Mouse (Mus musculus): ENCODE data around the gene Cxadr. TPM values are rescaled to one million over a fixed set of nuclear protein-coding genes. Genes with fewer than 3 reads are reported as not detected.
"Not testable (repeated sequence)": the region's sequence is repeated elsewhere in the genome, so short reads cannot be mapped to it uniquely, and the experiment has no call there.

Gene Cxadr
- total and polyA plus RNA-seq, 3 experiments, result 13.8 to 43.8 (median 40.5) TPM

- H3K36me3 ChIP-seq (ENCODE audit: control insufficient read depth, insufficient read depth, low read length), result no peaks in the 10 kb centered on the region
- no peak for TF ChIP-seq EP300 (IDR thresholded peaks at IDR 0.05; ENCODE audit: insufficient read depth, low read depth, low read length)
- TF ChIP-seq CTCF (IDR thresholded peaks at IDR 0.05), result peak; percentile 57
- H3K79me2 ChIP-seq (replicated peaks; ENCODE audit: control insufficient read depth, insufficient read depth, low read length), result no peaks in the 10 kb centered on the region
- no peaks in the 10 kb centered on the region for H3K27me3 ChIP-seq (ENCODE audit: control insufficient read depth, insufficient read depth, low read length)
- WGBS, result 96% methylated on average over 3 of the region's 3 CpGs
- intact Hi-C loops (cut with DNase I), result no loop called here
- H3K27ac ChIP-seq, result no peak overlapping the region
- no peak for DNase-seq
- H3K4me3 ChIP-seq, result no peak overlapping the region
- no peaks in the 10 kb centered on the region for H3K4me1 ChIP-seq (ENCODE audit: control insufficient read depth, insufficient read depth, low read length)
- H3K9ac ChIP-seq (ENCODE audit: low read depth, low read length), result no peak overlapping the region
Measured at GRCm38 (mm10) chr16:78357757-78358156, 56.5 kb downstream of the Cxadr start.

DNA sequence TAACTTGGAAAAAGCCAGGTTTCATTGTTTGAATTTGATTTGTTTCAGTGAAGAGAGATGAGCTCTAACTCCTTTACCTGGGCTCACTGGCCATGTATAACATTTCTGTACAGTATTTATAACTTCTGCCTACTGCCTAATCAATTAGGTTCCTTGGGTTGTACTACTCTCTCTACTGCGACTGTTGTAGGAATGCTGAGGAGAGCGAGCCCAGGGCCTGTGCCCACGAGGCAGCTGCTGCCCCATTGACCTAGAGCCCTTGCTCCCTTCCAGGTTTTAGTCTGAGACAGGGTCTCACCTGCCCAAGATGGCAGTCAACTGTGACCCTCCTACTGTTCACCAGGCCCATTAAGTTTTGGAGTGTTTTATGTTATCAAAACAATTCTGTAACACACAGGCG lies 60.2 kb downstream of the Cxadr start:
- Histone ChIP-seq H3K79me2 (replicated peaks; ENCODE audit: control insufficient read depth, insufficient read depth, low read length) (no peaks in the 10 kb centered on the region), H3K36me3 (ENCODE audit: control insufficient read depth, insufficient read depth, low read length) (no peaks in the 10 kb centered on the region), H3K27ac (no peak overlapping the region), H3K27me3 (ENCODE audit: control insufficient read depth, insufficient read depth, low read length) (no peaks in the 10 kb centered on the region), H3K9ac (ENCODE audit: low read depth, low read length) (no peak overlapping the region), H3K4me1 (ENCODE audit: control insufficient read depth, insufficient read depth, low read length) (no peaks in the 10 kb centered on the region), H3K4me3 (no peak overlapping the region)
- no peak for DNase-seq
- TF ChIP-seq POLR2A (IDR thresholded peaks at IDR 0.05; ENCODE audit: insufficient read depth, low read depth, low read length), result no peak
- TF ChIP-seq CTCF (IDR thresholded peaks at IDR 0.05), result no peak
- no peak for TF ChIP-seq EP300 (IDR thresholded peaks at IDR 0.05; ENCODE audit: insufficient read depth, low read depth, low read length)
- intact Hi-C loops (cut with DNase I), result no loop called here
- WGBS, result 95% methylated on average over 4 of the region's 4 CpGs

- H3K4me3 ChIP-seq; intact Hi-C loops (cut with DNase I); H3K36me3 ChIP-seq (ENCODE audit: control insufficient read depth, insufficient read depth, low read length); H3K27ac ChIP-seq; H3K79me2 ChIP-seq (replicated peaks; ENCODE audit: control insufficient read depth, insufficient read depth, low read length); DNase-seq; H3K27me3 ChIP-seq (ENCODE audit: control insufficient read depth, insufficient read depth, low read length); H3K9ac ChIP-seq (ENCODE audit: low read depth, low read length); H3K4me1 ChIP-seq (ENCODE audit: control insufficient read depth, insufficient read depth, low read length): not testable (repeated sequence)
- 93% methylated on average over 9 of the region's 9 CpGs for WGBS
Measured at GRCm38 (mm10) chr16:78364554-78364953, 63.3 kb downstream of the Cxadr start.

GRCm38 (mm10) chr16:78371491-78372046 lies 70.3 kb downstream of the Cxadr start:
- intact Hi-C loops (cut with DNase I), result no loop called here
- H3K36me3 ChIP-seq (ENCODE audit: control insufficient read depth, insufficient read depth, low read length), result peaks cover 8% of the 10 kb centered on the region

DNA sequence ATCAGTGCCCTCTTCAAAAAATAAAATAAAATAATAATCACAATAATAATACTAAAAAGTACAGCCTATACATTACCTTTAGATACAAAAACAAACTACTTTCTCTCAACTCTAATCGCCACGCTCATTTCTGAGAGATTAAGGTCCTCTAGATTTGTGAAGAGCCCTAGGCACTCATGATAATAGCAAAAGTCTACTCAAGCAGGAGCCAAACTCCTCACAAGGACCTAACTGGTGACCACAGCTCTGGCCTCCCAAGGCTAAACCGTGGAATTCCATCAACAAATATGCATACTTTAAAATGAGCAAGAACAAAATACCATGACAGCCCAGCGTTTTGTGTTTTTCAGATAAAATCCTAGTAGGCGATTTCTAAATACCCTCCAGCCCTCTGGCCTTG lies 71.5 kb downstream of the Cxadr start:
- peaks cover 1% of the 10 kb centered on the region for H3K4me1 ChIP-seq (ENCODE audit: control insufficient read depth, insufficient read depth, low read length)
- no peaks in the 10 kb centered on the region for H3K79me2 ChIP-seq (replicated peaks; ENCODE audit: control insufficient read depth, insufficient read depth, low read length)
- 77% methylated on average over 5 of the region's 5 CpGs for WGBS
- H3K27me3 ChIP-seq (ENCODE audit: control insufficient read depth, insufficient read depth, low read length), result no peaks in the 10 kb centered on the region
- no peak for DNase-seq
- H3K36me3 ChIP-seq (ENCODE audit: control insufficient read depth, insufficient read depth, low read length), result peaks cover 8% of the 10 kb centered on the region
- H3K9ac ChIP-seq (ENCODE audit: low read depth, low read length), result no peak overlapping the region
- no peak overlapping the region for H3K4me3 ChIP-seq
- no peak overlapping the region for H3K27ac ChIP-seq
- intact Hi-C loops (cut with DNase I), result no loop called here
- TF ChIP-seq CTCF (IDR thresholded peaks at IDR 0.05) (no peak), EP300 (IDR thresholded peaks at IDR 0.05; ENCODE audit: insufficient read depth, low read depth, low read length) (no peak), POLR2A (IDR thresholded peaks at IDR 0.05; ENCODE audit: insufficient read depth, low read depth, low read length) (no peak)

More at GRCm38 (mm10) chr16:78371491-78372046, 70.3 kb downstream of the Cxadr start:
- H3K4me3 ChIP-seq, result no peak overlapping the region
- DNase-seq, result peak in 1 of 2 experiments; percentile 13
- no peak for TF ChIP-seq CTCF (IDR thresholded peaks at IDR 0.05)
- TF ChIP-seq EP300 (IDR thresholded peaks at IDR 0.05; ENCODE audit: insufficient read depth, low read depth, low read length), result no peak
- no peak for TF ChIP-seq POLR2A (IDR thresholded peaks at IDR 0.05; ENCODE audit: insufficient read depth, low read depth, low read length)
- peaks cover 1% of the 10 kb centered on the region for H3K4me1 ChIP-seq (ENCODE audit: control insufficient read depth, insufficient read depth, low read length)
- 39% methylated on average over 7 of the region's 7 CpGs for WGBS
- no peaks in the 10 kb centered on the region for H3K79me2 ChIP-seq (replicated peaks; ENCODE audit: control insufficient read depth, insufficient read depth, low read length)
- H3K9ac ChIP-seq (ENCODE audit: low read depth, low read length), result no peak overlapping the region
- no peak overlapping the region for H3K27ac ChIP-seq
- no peaks in the 10 kb centered on the region for H3K27me3 ChIP-seq (ENCODE audit: control insufficient read depth, insufficient read depth, low read length)

DNA sequence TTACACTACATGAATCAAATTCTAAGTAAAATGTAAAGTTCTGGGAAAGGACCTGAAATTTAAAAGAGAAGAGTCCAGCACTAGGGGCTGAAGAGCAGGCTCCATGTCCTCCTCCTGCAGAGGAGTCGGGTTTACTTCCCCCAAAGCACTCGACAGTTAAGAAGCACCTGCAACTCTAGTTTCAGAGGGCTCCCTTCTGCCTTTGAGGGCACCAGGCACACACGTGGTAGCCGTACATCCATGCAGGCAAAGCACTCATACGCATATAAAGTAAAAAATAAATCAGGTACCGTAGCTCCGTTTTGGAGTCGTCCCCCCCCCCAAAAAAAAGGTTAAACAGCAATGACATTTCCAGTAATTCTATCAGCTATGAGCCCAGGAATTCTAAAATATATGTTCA lies 72.5 kb downstream of the Cxadr start:
- Histone ChIP-seq H3K36me3 (ENCODE audit: control insufficient read depth, insufficient read depth, low read length) (peaks cover 6% of the 10 kb centered on the region), H3K27ac (no peak overlapping the region), H3K27me3 (ENCODE audit: control insufficient read depth, insufficient read depth, low read length) (no peaks in the 10 kb centered on the region), H3K9ac (ENCODE audit: low read depth, low read length) (no peak overlapping the region), H3K4me1 (ENCODE audit: control insufficient read depth, insufficient read depth, low read length) (peaks cover 1% of the 10 kb centered on the region), H3K4me3 (no peak overlapping the region), H3K79me2 (replicated peaks; ENCODE audit: control insufficient read depth, insufficient read depth, low read length) (no peaks in the 10 kb centered on the region)
- TF ChIP-seq POLR2A (IDR thresholded peaks at IDR 0.05; ENCODE audit: insufficient read depth, low read depth, low read length) (no peak), EP300 (IDR thresholded peaks at IDR 0.05; ENCODE audit: insufficient read depth, low read depth, low read length) (no peak), CTCF (IDR thresholded peaks at IDR 0.05) (no peak)
- DNase-seq, result no peak
- intact Hi-C loops (cut with DNase I), result no loop called here
- 82% methylated on average over 8 of the region's 8 CpGs for WGBS

Measured in heart, adult 2 months (tissue).